Mouse (Mus musculus) testis, adult 2 months (tissue): ENCODE results near the gene Satb2.

Experiments used
- CTCF ChIP-seq: fragments of 200-500 bp; IDR thresholded peaks from 2 replicates; pipeline ENCODE4 v1.5.1; 2012; ENCODE audit warnings: low read depth, mild to moderate bottlenecking, inconsistent platforms, low read length, moderate library complexity; ENCODE audit not compliant: control insufficient read depth, insufficient read depth, insufficient replicate concordance
- POLR2A ChIP-seq: fragments of 200-500 bp; IDR thresholded peaks from 2 replicates; pipeline ENCODE4 v1.6.1; 2012; ENCODE audit warnings: low read depth, mild to moderate bottlenecking, inconsistent platforms, low read length, moderate library complexity; ENCODE audit not compliant: control insufficient read depth

DNA sequence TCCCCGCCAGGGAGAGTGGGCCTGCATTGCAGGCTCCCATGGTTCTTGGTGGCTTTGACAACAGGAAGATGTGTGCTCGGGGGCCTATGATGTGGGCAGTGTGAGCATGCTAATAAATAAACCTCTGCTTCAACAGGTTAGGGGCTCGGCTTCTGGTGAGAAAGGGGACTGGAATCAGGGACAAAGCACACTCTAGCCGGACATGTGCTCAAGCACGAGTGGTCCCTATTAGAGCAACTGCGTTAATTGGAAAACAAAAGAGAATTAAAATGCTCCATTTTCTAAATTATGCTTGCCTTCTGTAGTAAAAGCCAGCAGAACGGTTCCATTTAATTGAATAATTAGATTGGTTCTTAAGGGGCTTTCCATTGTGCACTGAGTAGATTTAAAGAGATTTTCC, 177.8 kb downstream of the Satb2 start:
- TF ChIP-seq CTCF (no peak), POLR2A (no peak)
